Mouse (Mus musculus) monocyte, adult 5-6 weeks (primary cell): ENCODE data around the gene Lpo. TPM values are rescaled to one million over a fixed set of nuclear protein-coding genes. Genes with fewer than 3 reads are reported as not detected.

Source experiments
- ATAC-seq: fragments of 153-309, 156-312 bp; replicated peaks from 2 replicates; pipeline ENCODE4 v1.8.0; 2017; ENCODE audit warnings: mild to moderate bottlenecking; ENCODE audit not compliant: low TSS enrichment, insufficient number of reproducible peaks, severe bottlenecking, poor library complexity, low FRiP score
- total RNA-seq: library from RNA; stranded (forward); fragments of 200-1000, 200-491, 200-594 nt; gene quantifications from 3 replicates; pipeline ENCODE4 v1.2.3, GENCODE M21; 2017

Lpo gene
- total RNA-seq, 1 experiment from 2014 or later: not detected

DNA sequence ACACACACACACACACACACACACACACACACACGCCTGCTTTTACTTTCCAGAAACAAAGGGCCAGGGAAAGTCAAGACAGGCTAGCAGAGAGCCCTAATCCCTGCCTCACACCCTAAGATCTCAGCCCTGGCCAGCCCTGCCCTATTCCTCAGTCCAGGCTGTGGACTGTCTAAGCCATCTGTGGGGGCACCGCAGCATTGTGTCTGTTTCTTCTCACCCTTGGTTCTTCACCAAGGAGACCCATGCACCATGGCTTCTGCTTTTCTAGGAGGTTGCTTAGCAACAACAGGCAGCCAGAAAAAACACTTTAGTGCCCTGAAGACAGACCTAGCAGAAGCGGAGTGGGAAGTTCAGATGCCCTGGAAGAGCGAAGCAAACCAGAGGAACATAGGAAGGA is 16.7 kb downstream of the Lpo start:
- peak; percentile 45; the same call in 1 of the 2 replicates for ATAC-seq

- ATAC-seq: no peak; the same call in 1 of the 2 replicates
Measured at GRCm38 (mm10) chr11:87808236-87808635, 19.9 kb downstream of the Lpo start.

GRCm38 (mm10) chr11:87807433-87807832 is 20.7 kb downstream of the Lpo start:
- ATAC-seq: no peak

DNA sequence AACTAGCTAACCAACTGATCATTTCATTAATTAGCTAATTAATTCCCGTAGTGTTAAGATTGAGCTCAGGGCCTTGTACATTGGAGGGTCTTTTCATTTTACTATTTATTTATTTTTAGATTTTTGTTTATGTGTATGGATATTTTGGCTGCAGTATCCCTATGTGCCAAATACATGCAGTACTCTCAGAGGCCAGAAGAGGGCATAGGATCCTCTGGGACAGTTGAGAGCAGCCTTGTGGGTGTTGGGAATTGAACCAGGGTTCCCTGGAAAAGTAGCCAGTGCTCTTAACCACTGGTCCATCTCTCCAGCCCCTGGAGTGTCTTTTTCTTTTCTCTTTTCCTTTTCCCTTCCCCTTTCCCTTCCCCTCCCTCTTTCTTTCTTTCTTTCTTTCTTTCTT is 22.6 kb downstream of the Lpo start:
- ATAC-seq: 0 out of 2 replicates have a peak, but pooled peaks have one; percentile 51

DNA sequence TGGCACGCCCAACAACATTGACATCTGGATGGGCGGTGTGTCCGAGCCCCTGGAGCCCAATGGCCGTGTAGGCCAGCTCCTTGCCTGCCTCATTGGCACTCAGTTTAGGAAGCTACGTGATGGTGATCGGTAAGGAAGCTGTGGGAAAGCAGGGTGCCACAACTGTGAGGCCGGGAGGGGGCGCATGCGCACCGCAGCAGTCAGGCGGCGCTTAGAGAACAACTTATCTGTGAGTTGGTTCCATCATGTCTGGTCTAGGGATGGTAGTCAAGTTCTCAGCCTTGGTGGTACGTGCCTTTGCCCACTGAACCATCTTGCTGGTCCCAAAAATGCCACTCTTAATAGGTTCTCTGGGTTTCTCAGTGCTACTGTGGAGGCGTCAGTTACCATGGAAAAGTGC is 25.5 kb downstream of the Lpo start:
- ATAC-seq: no peak

- no peak for ATAC-seq
Measured at GRCm38 (mm10) chr11:87801711-87802275, 26.3 kb downstream of the Lpo start.

DNA sequence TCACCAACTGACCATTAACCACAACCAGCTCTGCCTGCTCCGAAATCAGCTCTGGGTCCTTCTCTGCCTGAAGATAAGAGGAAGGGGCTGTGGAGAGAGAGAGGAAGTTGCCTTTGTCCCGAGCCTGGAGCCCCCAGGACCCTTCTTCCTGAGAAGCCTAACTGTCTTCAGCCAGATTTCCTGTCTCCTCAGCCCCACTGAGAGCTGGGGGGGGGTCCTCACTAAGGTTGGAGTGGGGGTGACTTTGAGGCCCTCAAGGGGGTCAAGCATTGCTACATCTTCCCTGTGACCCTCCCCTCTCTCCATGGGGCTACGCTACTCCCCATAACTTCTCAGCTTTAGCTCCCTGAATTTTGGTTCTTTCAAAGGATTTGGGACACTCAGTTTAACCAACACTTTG is 34.6 kb downstream of the Lpo start, which contains the start of gene Mpo:
Gene Mpo, plus strand, starts transcription at position 122 of the 400 bp plus-strand sequence.
- ATAC-seq: no peak

DNA sequence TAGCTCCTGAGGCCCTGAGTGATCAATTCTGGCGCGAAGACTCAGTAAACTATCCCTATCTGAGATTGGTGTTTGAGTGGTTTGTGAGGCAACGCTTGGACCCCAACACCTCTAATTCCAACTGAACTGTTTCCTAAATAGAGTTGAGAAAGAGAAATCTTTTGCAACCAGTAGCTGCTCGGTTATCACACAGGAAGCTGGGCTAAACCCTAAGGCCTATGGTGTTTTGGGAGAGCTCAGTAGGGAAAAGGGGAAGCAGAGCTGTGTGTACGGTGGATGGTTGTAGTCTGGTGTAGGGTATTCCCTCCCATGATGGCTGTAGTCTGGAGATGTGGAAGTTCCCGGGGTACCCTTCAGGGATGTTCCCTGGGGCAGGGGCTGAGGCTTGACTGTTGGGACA is 38.0 kb downstream of the Lpo start:
- 0 out of 2 replicates have a peak, but pooled peaks have one; percentile 37 for ATAC-seq

- ATAC-seq: no peak
Measured at GRCm38 (mm10) chr11:87780130-87780529, 48.0 kb downstream of the Lpo start.

DNA sequence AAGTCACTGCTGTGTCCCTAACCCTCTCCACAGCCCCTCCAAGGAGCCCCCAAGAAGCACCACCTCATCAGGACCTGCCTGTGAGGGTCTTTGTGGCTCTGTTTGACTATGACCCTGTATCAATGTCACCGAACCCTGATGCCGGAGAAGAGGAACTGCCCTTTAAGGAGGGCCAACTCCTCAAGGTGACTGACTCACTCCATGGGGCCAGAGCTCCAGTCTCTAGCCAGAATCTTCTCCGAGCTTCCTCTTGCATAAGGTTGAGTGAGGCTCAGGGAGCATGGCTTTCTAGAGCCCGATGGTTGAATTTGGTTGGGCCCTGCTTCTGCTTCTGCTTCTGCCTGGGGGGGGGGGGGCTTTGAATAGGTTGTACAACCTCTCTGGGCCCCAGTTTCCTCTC is 48.7 kb downstream of the Lpo start:
- ATAC-seq: no peak

DNA sequence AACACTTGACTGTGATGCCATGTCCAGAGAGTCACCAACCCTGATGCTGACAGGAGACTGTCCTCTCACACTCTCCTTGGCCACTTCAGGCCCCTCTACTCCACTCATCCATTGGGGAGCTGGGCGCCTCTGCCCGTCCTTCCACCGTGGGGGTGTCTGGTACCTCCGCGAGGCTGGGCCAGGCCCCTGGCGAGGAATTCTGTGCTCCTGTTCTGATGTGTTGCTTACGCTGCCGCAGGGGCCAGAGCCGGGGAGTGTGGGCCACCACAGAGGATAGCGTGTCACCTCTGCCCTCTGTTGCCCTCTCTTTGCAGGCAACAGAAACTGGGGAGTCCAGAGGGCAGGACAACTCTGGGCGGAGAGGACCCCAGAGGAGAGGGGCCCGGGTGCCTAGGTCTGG is 49.2 kb downstream of the Lpo start:
- no peak for ATAC-seq

- no peak for ATAC-seq
Measured at GRCm38 (mm10) chr11:87778100-87778765, 49.9 kb downstream of the Lpo start.

DNA sequence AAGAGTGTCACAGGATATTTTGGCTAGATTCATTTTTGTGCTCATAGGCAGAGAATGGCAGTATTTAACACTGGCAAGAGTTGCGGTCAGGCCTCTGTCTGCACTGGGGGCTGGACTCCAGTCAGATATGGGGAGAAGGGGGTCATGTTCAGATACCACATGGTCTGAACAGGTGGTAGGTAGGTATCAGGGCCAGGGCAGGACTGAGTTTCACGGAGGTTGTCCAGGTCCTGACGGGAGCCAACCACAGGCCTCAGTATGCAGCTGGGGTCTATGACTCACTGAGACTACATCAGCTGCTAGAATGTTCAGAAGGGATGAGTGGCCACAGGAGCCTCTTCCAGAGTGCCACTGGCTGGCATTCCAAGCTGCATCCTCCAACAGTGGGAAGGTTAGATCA is 55.7 kb downstream of the Lpo start:
- no peak for ATAC-seq

- ATAC-seq: peak; percentile 76
Measured at GRCm38 (mm10) chr11:87770989-87771388, 57.1 kb downstream of the Lpo start.

GRCm38 (mm10) chr11:87768745-87769144 is 59.3 kb downstream of the Lpo start:
- no peak for ATAC-seq

GRCm38 (mm10) chr11:87763988-87764876 is 63.9 kb downstream of the Lpo start:
- no peak for ATAC-seq

GRCm38 (mm10) chr11:87763511-87763987 is 64.5 kb downstream of the Lpo start:
- no peak for ATAC-seq

DNA sequence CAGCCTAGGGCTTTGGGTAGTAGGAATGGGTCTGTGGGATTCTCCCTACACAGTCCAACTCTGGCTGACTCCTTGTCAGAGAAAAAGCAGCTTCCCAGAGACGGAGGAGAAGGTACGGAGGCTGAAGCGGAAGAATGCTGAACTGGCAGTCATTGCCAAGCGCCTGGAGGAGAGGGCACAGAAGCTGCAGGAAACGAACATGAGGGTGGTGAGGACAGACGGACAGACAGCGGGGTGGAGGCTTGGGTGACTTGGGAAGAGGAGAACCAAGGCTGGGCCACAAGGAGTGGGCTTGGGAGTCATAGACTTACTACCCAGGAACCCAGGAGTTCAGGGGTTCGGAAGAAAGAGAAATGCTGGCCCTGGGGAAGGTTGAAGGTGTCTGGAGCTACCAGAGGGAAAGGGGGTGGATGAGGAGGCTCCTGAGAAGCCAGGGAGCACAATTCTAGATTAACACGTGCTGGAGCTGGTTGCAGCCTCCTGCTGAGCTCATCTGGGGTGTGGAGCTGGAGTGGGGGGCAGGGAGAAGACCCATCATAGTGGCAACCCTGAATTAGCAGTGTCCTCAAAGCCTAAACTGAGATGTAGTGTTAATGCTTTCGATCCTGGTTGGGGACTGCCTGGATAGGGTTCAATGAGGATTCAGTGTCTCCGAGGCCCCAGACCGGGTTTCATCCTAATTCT is 65.2 kb downstream of the Lpo start:
- ATAC-seq: no peak
